Mouse (Mus musculus): ENCODE results near the gene Prelid1. TPM values are rescaled to one million over a fixed set of nuclear protein-coding genes. Genes with fewer than 3 reads are reported as not detected.

Gene Prelid1
- polyA plus RNA-seq, 1 experiment from 2014 or later, result 434 TPM

- ATAC-seq (ENCODE audit: low FRiP score) (no peak), DNase-seq (ENCODE audit: low spot score, missing footprints) (no peak)
- no peaks in the 10 kb centered on the region for H3K27me3 ChIP-seq (ENCODE audit: control insufficient read depth, insufficient read depth, low read length)
- 79% methylated on average over 8 of the region's 8 CpGs for WGBS
- no peaks in the 10 kb centered on the region for H3K9me3 ChIP-seq (ENCODE audit: control insufficient read depth, low read length)
- no peaks in the 10 kb centered on the region for H3K4me1 ChIP-seq (ENCODE audit: control insufficient read depth, insufficient read depth, low read length)
- no peak overlapping the region for H3K4me2 ChIP-seq
- H3K27ac ChIP-seq (ENCODE audit: low read depth, low read length), result no peak overlapping the region
- no peak overlapping the region for H3K4me3 ChIP-seq (ENCODE audit: low read depth, low read length)
- H3K9ac ChIP-seq (ENCODE audit: low read length), result no peak overlapping the region
- H3K36me3 ChIP-seq (ENCODE audit: control insufficient read depth, insufficient read depth, low read length), result no peaks in the 10 kb centered on the region
Measured at GRCm38 (mm10) chr13:55371007-55371681, 50.8 kb downstream of the Prelid1 start.

GRCm38 (mm10) chr13:55371740-55372139 is 51.4 kb downstream of the Prelid1 start:
- H3K4me3 ChIP-seq (ENCODE audit: low read depth, low read length), result no peak overlapping the region
- H3K9ac ChIP-seq (ENCODE audit: low read length), result no peak overlapping the region
- no peaks in the 10 kb centered on the region for H3K4me1 ChIP-seq (ENCODE audit: control insufficient read depth, insufficient read depth, low read length)
- no peaks in the 10 kb centered on the region for H3K36me3 ChIP-seq (ENCODE audit: control insufficient read depth, insufficient read depth, low read length)
- WGBS, result 64% methylated on average over 4 of the region's 5 CpGs
- DNase-seq (ENCODE audit: low spot score, missing footprints), result no peak
- no peak overlapping the region for H3K27ac ChIP-seq (ENCODE audit: low read depth, low read length)
- H3K9me3 ChIP-seq (ENCODE audit: control insufficient read depth, low read length), result no peaks in the 10 kb centered on the region
- H3K4me2 ChIP-seq, result no peak overlapping the region
- no peak for ATAC-seq (ENCODE audit: low FRiP score)
- H3K27me3 ChIP-seq (ENCODE audit: control insufficient read depth, insufficient read depth, low read length), result no peaks in the 10 kb centered on the region

- no peak overlapping the region for H3K4me2 ChIP-seq
- WGBS, result 66% methylated on average over 6 of the region's 6 CpGs
Measured at GRCm38 (mm10) chr13:55374206-55374924, 54.1 kb downstream of the Prelid1 start.

More at GRCm38 (mm10) chr13:55374206-55374924, 54.1 kb downstream of the Prelid1 start:
- Histone ChIP-seq H3K27me3 (ENCODE audit: control insufficient read depth, insufficient read depth, low read length) (peaks cover 16% of the 10 kb centered on the region), H3K27ac (ENCODE audit: low read depth, low read length) (no peak overlapping the region), H3K9ac (ENCODE audit: low read length) (no peak overlapping the region), H3K4me3 (ENCODE audit: low read depth, low read length) (no peak overlapping the region), H3K36me3 (ENCODE audit: control insufficient read depth, insufficient read depth, low read length) (no peaks in the 10 kb centered on the region), H3K4me1 (ENCODE audit: control insufficient read depth, insufficient read depth, low read length) (no peaks in the 10 kb centered on the region), H3K9me3 (ENCODE audit: control insufficient read depth, low read length) (no peaks in the 10 kb centered on the region)
- ATAC-seq (ENCODE audit: low FRiP score), result no peak
- DNase-seq (ENCODE audit: low spot score, missing footprints), result no peak

Other genes starting within 250 kb of the Prelid1 start
- 26.7 and 29.0 TPM in 2 replicates for gene Uimc1, start 220.2 kb upstream of the Prelid1 start, polyA plus RNA-seq (2014; fragmentation: Nextera tagmentation; extraction: Ambion mirVana)
- 18.8 and 19.7 TPM in 2 replicates for gene Zfp346, start 215.2 kb upstream of the Prelid1 start, polyA plus RNA-seq (2014; fragmentation: Nextera tagmentation; extraction: Ambion mirVana)
- gene Gm17617, start 187.0 kb upstream of the Prelid1 start, polyA plus RNA-seq (2014; fragmentation: Nextera tagmentation; extraction: Ambion mirVana), result not detected in 2 replicates
- gene Fgfr4, start 167.9 kb upstream of the Prelid1 start, polyA plus RNA-seq (2014; fragmentation: Nextera tagmentation; extraction: Ambion mirVana), result 0.18 and 0.33 TPM in 2 replicates
- gene Nsd1, start 110.7 kb upstream of the Prelid1 start, polyA plus RNA-seq (2014; fragmentation: Nextera tagmentation; extraction: Ambion mirVana), result 68.0 TPM in 2 replicates
- gene Rab24, start 1.4 kb downstream of the Prelid1 start, polyA plus RNA-seq (2014; fragmentation: Nextera tagmentation; extraction: Ambion mirVana), result 87.9 and 88.0 TPM in 2 replicates
- gene Mxd3, start 9.3 kb downstream of the Prelid1 start, polyA plus RNA-seq (2014; fragmentation: Nextera tagmentation; extraction: Ambion mirVana), result 26.9 and 30.6 TPM in 2 replicates
- gene Lman2, start 42.3 kb downstream of the Prelid1 start, polyA plus RNA-seq (2014; fragmentation: Nextera tagmentation; extraction: Ambion mirVana), result 75.3 and 82.5 TPM in 2 replicates
- gene Rgs14, start 49.2 kb downstream of the Prelid1 start, polyA plus RNA-seq (2014; fragmentation: Nextera tagmentation; extraction: Ambion mirVana), result 0.37 and 0.72 TPM in 2 replicates
- not detected in 2 replicates for gene Slc34a1, start 77.7 kb downstream of the Prelid1 start, polyA plus RNA-seq (2014; fragmentation: Nextera tagmentation; extraction: Ambion mirVana)
- gene Pfn3, start 94.7 kb downstream of the Prelid1 start, polyA plus RNA-seq (2014; fragmentation: Nextera tagmentation; extraction: Ambion mirVana), result not detected in 2 replicates
- gene F12, start 106.3 kb downstream of the Prelid1 start, polyA plus RNA-seq (2014; fragmentation: Nextera tagmentation; extraction: Ambion mirVana), result 0.14 TPM in 1 of 2 replicates, not detected in the other
- 42.0 and 52.3 TPM in 2 replicates for gene Grk6, start 124.6 kb downstream of the Prelid1 start, polyA plus RNA-seq (2014; fragmentation: Nextera tagmentation; extraction: Ambion mirVana)
- 2.8 and 3.0 TPM in 2 replicates for gene Prr7, start 143.8 kb downstream of the Prelid1 start, polyA plus RNA-seq (2014; fragmentation: Nextera tagmentation; extraction: Ambion mirVana)
- gene Dbn1, start 167.6 kb downstream of the Prelid1 start, polyA plus RNA-seq (2014; fragmentation: Nextera tagmentation; extraction: Ambion mirVana), result 292 and 294 TPM in 2 replicates
- 129 and 140 TPM in 2 replicates for gene Pdlim7, start 193.2 kb downstream of the Prelid1 start, polyA plus RNA-seq (2014; fragmentation: Nextera tagmentation; extraction: Ambion mirVana)
- 1.9 TPM in 2 replicates for gene Dok3, start 208.8 kb downstream of the Prelid1 start, polyA plus RNA-seq (2014; fragmentation: Nextera tagmentation; extraction: Ambion mirVana)
- 66.7 and 73.8 TPM in 2 replicates for gene Ddx41, start 216.2 kb downstream of the Prelid1 start, polyA plus RNA-seq (2014; fragmentation: Nextera tagmentation; extraction: Ambion mirVana)